Mouse (Mus musculus): Measurements from ENCODE around the gene Nudt11. TPM values are rescaled to one million over a fixed set of nuclear protein-coding genes. Genes with fewer than 3 reads are reported as not detected.
"Not testable (repeated sequence)": the region's sequence is repeated elsewhere in the genome, so short reads cannot be mapped to it uniquely, and the experiment has no call there.

The Nudt11 gene
- 1.5 and 1.7 TPM in 2 replicates for polyA plus RNA-seq (2015; fragmentation: Nextera tagmentation; extraction: Ambion mirVana)

DNA sequence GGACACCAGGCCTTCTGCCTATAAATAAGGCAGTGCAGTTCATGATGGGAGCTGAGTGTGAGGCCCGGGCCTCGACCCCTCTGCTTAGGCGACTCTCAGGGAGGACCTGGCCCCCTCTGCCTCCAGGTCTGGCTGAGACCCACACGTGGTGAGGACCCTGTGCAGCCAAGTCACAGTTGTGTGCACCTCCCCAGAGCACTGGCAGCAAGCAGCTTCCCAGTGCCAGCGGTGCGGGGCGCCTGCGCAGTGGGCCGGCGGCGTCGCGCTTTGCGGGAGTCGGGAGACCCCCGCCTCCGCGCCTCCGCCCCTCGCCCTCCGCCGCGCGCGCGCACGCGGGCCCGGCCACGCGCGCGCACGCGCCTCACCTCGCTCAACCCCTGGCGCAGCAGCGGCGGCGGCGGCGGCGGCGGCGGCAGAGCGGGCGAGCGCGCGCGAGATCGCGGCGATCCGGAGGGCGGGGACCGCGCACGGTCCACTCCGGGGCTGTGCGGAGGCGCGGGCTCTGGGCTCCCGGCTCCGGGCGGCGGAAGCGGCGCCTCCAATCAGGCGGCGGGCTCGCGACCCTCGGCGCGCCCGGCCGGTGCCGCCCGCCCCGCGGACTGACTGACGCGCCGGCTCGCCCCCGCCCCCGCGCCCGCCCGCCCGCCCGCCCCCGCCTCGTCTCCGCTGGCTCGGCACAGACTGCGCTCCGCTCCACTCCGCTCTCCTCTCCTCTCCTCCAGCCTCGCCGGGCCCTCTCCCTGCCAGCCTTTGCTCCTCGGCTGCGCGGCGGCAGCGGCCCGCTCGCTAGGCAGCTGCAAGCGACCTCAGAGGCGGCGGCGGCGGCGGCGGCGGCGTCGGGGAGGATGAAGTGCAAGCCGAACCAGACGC lies at the start of gene Nudt11:
Nudt11 (plus strand) TSS at position 388 of the 870 bp plus-strand sequence.
- Histone ChIP-seq H3K4me3 (ENCODE audit: low read depth, low read length) (0 out of 2 replicates have a peak within 1 kb of the TSS, but pooled peaks have one; percentile 12), H3K4me2 (replicated peaks; ENCODE audit: low read depth) (0 out of 2 replicates have a peak within 1 kb of the TSS, but pooled peaks have one; percentile 20)
- not testable (repeated sequence) for H3K27me3 ChIP-seq (ENCODE audit: control insufficient read depth, insufficient read depth, low read length); H3K9ac ChIP-seq (ENCODE audit: low read length); H3K36me3 ChIP-seq (ENCODE audit: control insufficient read depth, insufficient read depth, low read length); H3K4me1 ChIP-seq (replicated peaks; ENCODE audit: control insufficient read depth, insufficient read depth); H3K27ac ChIP-seq (replicated peaks); DNase-seq (ENCODE audit: low spot score); H3K9me3 ChIP-seq (ENCODE audit: control insufficient read depth, low read length)
- WGBS: no CpG with 5 or more reads among the region's 121 CpGs
- peak; percentile 85 for ATAC-seq (ENCODE audit: low FRiP score, low TSS enrichment)

DNA sequence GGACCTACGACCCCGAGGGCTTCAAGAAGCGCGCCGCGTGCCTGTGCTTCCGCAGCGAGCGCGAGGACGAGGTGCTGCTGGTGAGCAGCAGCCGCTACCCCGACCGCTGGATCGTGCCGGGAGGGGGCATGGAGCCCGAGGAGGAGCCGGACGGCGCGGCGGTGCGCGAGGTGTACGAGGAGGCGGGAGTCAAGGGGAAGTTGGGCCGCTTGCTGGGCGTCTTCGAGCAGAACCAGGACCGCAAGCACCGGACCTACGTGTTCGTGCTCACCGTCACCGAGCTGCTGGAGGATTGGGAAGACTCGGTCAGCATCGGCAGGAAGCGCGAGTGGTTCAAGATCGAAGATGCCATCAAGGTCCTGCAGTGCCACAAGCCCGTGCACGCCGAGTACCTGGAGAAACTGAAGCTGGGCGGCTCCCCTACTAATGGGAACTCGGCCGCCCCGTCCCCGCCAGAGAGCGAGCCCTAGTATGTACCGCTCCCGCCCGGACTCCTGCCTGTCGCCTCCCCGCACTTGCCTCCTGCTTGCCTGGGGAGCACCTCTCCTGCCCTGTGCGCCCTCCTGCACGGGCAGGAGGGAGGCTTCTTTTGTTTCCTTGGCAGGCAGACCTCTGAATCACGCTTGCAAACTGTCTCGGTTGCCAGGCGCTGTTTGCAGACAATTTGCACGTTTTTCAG lies 822 bp downstream of the Nudt11 start:
- not testable (repeated sequence) for H3K36me3 ChIP-seq (ENCODE audit: control insufficient read depth, insufficient read depth, low read length); H3K9me3 ChIP-seq (ENCODE audit: control insufficient read depth, low read length); H3K4me1 ChIP-seq (replicated peaks; ENCODE audit: control insufficient read depth, insufficient read depth); DNase-seq (ENCODE audit: low spot score); H3K9ac ChIP-seq (ENCODE audit: low read length); H3K27me3 ChIP-seq (ENCODE audit: control insufficient read depth, insufficient read depth, low read length); H3K27ac ChIP-seq (replicated peaks)
- Histone ChIP-seq H3K4me2 (replicated peaks; ENCODE audit: low read depth) (peak overlapping the region; percentile 38; the same call in 1 of the 2 replicates), H3K4me3 (ENCODE audit: low read depth, low read length) (0 out of 2 replicates have a peak overlapping the region, but pooled peaks have one; percentile 12)
- WGBS: no CpG with 5 or more reads among the region's 60 CpGs
- peak; percentile 54; the same call in 1 of the 2 replicates for ATAC-seq (ENCODE audit: low FRiP score, low TSS enrichment)

DNA sequence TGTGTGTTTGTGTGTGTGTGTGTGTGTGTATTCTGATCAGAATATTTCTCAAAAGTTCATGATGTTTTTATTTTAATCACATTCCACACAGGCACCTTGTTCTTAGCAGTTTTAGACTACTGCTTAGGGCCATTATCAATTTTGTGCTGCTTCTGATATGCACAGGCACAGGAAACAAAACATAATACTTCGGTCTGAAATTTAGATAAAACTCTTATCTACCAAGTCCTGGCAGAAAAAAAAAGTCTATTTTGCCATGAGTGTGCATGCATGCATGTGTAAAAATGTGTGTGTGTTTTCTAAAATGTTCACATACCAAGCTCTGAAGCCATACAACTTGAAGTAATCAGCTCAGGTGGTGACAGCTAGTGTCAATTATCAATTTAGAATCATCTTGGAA lies 14.3 kb downstream of the Nudt11 start:
- DNase-seq (ENCODE audit: low spot score) (no peak), ATAC-seq (ENCODE audit: low FRiP score, low TSS enrichment) (no peak)
- Histone ChIP-seq H3K27ac (replicated peaks) (no peak overlapping the region), H3K9ac (ENCODE audit: low read length) (no peak overlapping the region), H3K36me3 (ENCODE audit: control insufficient read depth, insufficient read depth, low read length) (no peaks in the 10 kb centered on the region), H3K4me1 (replicated peaks; ENCODE audit: control insufficient read depth, insufficient read depth) (no peaks in the 10 kb centered on the region), H3K4me2 (replicated peaks; ENCODE audit: low read depth) (no peak overlapping the region), H3K27me3 (ENCODE audit: control insufficient read depth, insufficient read depth, low read length) (no peaks in the 10 kb centered on the region), H3K4me3 (ENCODE audit: low read depth, low read length) (no peak overlapping the region), H3K9me3 (ENCODE audit: control insufficient read depth, low read length) (no peaks in the 10 kb centered on the region)
- TF ChIP-seq EP300 (optimal IDR thresholded peaks at IDR 0.05): no peak
- no peak for TF ChIP-seq CTCF (IDR thresholded peaks at IDR 0.05; ENCODE audit: low read depth)
- WGBS: 64% methylated on average over 1 of the region's 1 CpGs

DNA sequence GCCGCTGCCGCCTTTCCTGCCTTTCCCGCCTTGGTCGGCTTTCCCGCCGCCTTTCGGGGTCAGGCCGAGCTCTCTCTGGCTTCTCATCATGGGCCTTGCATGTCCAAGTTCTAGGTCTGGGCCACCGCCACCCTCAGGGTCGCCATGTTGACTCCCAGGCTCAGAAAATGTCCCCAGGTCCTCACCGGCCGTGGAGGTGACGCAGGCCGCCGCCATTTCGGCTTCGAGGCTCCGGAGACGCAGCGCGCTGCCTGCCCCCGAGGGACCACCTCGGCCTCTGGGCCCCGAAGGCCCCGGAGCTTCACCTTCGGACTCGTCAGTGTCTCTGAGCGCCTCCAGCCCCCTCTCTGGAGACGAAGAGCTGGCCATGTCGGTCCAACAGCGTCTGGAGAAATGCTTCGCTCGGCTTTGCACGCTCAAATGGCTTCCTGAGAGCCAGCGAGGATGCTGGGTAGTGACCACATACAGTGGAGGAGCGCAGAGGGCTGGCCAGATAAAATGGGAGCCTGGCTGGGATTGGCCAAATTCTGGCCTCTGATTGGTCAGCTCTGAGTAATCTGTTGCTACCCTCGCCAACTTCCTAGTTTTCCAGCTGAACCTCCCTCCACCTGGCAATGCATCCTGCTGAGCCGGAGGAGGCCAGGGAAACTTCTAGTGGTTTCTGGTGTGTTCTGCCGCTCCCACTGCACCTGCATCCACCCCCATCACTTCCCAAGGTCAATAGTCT lies 35.9 kb downstream of the Nudt11 start, which contains the start of gene AU022751:
AU022751 (minus strand) TSS at position 466 of the 727 bp plus-strand sequence.
- Histone ChIP-seq H3K4me1 (replicated peaks; ENCODE audit: control insufficient read depth, insufficient read depth) (no peaks in the 10 kb centered on the region), H3K9me3 (ENCODE audit: control insufficient read depth, low read length) (no peaks in the 10 kb centered on the region), H3K4me2 (replicated peaks; ENCODE audit: low read depth) (no peak within 1 kb of the TSS), H3K4me3 (ENCODE audit: low read depth, low read length) (no peak within 1 kb of the TSS), H3K27ac (replicated peaks) (no peak within 1 kb of the TSS), H3K27me3 (ENCODE audit: control insufficient read depth, insufficient read depth, low read length) (no peaks in the 10 kb centered on the region), H3K9ac (ENCODE audit: low read length) (no peak within 1 kb of the TSS), H3K36me3 (ENCODE audit: control insufficient read depth, insufficient read depth, low read length) (no peaks in the 10 kb centered on the region)
- TF ChIP-seq EP300 (optimal IDR thresholded peaks at IDR 0.05): no peak
- no peak for TF ChIP-seq CTCF (IDR thresholded peaks at IDR 0.05; ENCODE audit: low read depth)
- DNase-seq (ENCODE audit: low spot score) (no peak), ATAC-seq (ENCODE audit: low FRiP score, low TSS enrichment) (no peak)
- WGBS: 92% methylated on average over 34 of the region's 39 CpGs

DNA sequence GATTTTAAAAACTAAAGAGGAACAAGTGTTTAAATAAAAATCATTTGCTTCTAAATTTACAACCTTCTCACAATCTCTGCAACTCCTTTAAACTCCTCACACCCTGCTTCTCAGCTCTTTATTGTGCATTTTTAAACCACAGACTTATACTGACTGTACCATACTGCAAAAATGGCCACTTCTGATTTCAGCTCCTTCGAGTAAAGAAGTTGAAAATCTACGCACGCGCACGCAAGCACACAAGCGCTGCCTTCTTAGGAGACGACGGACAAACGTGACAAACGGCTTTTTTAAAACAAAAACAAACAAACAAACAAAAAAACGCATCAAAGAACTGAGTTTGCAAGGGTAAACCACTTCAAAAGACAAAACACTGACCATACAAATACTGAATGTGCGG lies 44.3 kb downstream of the Nudt11 start:
- Histone ChIP-seq H3K27ac (replicated peaks) (no peak overlapping the region), H3K4me3 (ENCODE audit: low read depth, low read length) (no peak overlapping the region), H3K4me2 (replicated peaks; ENCODE audit: low read depth) (no peak overlapping the region), H3K27me3 (ENCODE audit: control insufficient read depth, insufficient read depth, low read length) (no peaks in the 10 kb centered on the region), H3K9me3 (ENCODE audit: control insufficient read depth, low read length) (no peaks in the 10 kb centered on the region), H3K36me3 (ENCODE audit: control insufficient read depth, insufficient read depth, low read length) (no peaks in the 10 kb centered on the region), H3K4me1 (replicated peaks; ENCODE audit: control insufficient read depth, insufficient read depth) (no peaks in the 10 kb centered on the region), H3K9ac (ENCODE audit: low read length) (no peak overlapping the region)
- 27% methylated on average over 12 of the region's 12 CpGs for WGBS
- ATAC-seq (ENCODE audit: low FRiP score, low TSS enrichment) (no peak), DNase-seq (ENCODE audit: low spot score) (no peak)
- no peak for TF ChIP-seq CTCF (IDR thresholded peaks at IDR 0.05; ENCODE audit: low read depth)
- no peak for TF ChIP-seq EP300 (optimal IDR thresholded peaks at IDR 0.05)
